Mouse (Mus musculus) intestine, postnatal 0 days (tissue): ENCODE data around the gene Add1. TPM values are rescaled to one million over a fixed set of nuclear protein-coding genes. Genes with fewer than 3 reads are reported as not detected.

ENCODE experiments used
- ATAC-seq: fragments of 200-750 bp; cut with Nextera tagmentation; 2 replicates; pipeline ENCODE4 v1.8.0; 2017; ENCODE audit warnings: mild to moderate bottlenecking, moderate TSS enrichment, moderate library complexity
- H3K27ac ChIP-seq: fragments of 300-500 bp; sonication (generic); 2 replicates; pipeline ENCODE4 v1.5.1; 2014; ENCODE audit warnings: mild to moderate bottlenecking, low read depth, low read length, moderate library complexity
- H3K27me3 ChIP-seq: fragments of 300-500 bp; sonication (generic); replicated peaks from 2 replicates; pipeline ENCODE4 v1.6.1; 2014; ENCODE audit warnings: low read length, mixed read lengths; ENCODE audit not compliant: control insufficient read depth, insufficient read depth
- H3K36me3 ChIP-seq: fragments of 300-500 bp; sonication (generic); 2 replicates; pipeline ENCODE4 v1.6.1; 2014; ENCODE audit warnings: mild to moderate bottlenecking, moderate library complexity; ENCODE audit not compliant: control insufficient read depth, insufficient read depth
- H3K4me1 ChIP-seq: fragments of 300-500 bp; sonication (generic); replicated peaks from 2 replicates; pipeline ENCODE4 v1.6.1; 2014; ENCODE audit warnings: antibody characterized with exemption, low read length, mixed read lengths; ENCODE audit not compliant: control insufficient read depth, insufficient read depth
- H3K4me2 ChIP-seq: fragments of 300-500 bp; sonication (generic); replicated peaks from 2 replicates; pipeline ENCODE4 v1.6.1; 2014; ENCODE audit warnings: low read depth, mild to moderate bottlenecking, moderate library complexity
- H3K4me3 ChIP-seq: fragments of 300-500 bp; sonication (generic); 2 replicates; pipeline ENCODE4 v1.5.1; 2014; ENCODE audit warnings: low read depth, low read length
- H3K9ac ChIP-seq: fragments of 300-500 bp; sonication (generic); 2 replicates; pipeline ENCODE4 v1.6.1; 2014; ENCODE audit warnings: mild to moderate bottlenecking, low read depth, low read length
- H3K9me3 ChIP-seq: fragments of 300-500 bp; sonication (generic); 2 replicates; pipeline ENCODE4 v1.6.1; 2016; ENCODE audit warnings: mixed run types; ENCODE audit not compliant: control insufficient read depth
- CTCF ChIP-seq: sonication (generic); IDR thresholded peaks from 2 replicates; pipeline ENCODE4 v1.5.1; 2016; ENCODE audit warnings: low read depth, mild to moderate bottlenecking, control low read depth, antibody characterized with exemption, moderate library complexity
- WGBS: fragments of 180-500 bp; shearing (Covaris S2); extraction: QIAGEN DNeasy Blood & Tissue Kit; methylation state at CpG from one replicate; pipeline ENCODE4 v1.1.7; 2014; 5-methylcytosine and 5-hydroxymethylcytosine counted together
- polyA plus RNA-seq: library from polyadenylated mRNA; unstranded; fragments of >200 nt; fragmentation: Nextera tagmentation; extraction: Ambion mirVana; gene quantifications from 2 replicates; pipeline ENCODE4 v1.2.1, GENCODE M21; 2015

Gene Add1
- polyA plus RNA-seq: 59.4 and 62.7 TPM in 2 replicates

DNA sequence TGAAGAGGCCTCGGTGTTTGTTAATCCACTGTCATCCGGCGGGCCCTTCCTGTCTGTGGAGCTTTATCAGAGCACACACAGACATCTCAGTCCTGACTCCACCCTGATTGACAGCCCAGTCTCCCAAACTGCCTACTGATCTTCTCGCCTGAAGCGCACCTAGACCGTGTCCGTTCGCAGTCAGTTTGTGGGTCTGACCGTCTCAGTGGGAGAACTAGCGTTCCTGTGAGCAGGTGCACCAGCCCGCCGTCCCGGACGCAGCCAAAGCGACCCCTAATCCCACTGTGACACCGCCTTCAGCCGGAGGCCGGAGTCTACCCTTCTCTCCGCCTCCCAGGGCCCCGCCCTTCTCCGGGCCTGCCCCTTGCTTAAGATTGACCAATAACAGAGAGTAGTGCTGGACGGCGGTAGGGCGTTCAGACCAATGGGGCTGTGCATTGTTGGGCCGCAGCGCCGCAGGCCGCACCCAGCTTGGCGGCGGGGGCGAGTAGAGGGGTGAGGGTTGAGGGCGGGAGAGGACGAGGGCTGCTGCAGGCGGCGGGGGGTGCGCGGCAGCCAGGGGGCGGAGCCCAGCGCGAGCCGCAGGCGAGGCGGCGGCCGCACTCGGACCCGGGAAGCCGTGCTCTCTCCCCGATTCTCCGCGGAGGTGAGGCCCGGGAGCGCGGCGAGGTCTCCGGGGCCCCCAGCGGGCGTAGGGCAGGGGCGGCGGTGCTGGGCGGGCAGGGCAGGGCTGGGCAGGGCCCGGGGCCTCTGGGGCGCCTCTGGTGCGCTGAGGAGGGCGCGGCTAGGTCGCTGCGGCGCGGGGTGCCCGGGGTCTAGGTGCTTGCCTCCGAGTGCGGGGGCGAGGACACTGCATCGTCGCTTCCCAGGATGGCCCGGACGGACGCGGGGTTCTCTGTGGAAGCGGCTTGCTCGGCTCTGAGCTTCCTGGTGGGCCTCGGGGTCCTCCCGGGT is at the start of gene Add1:
Gene Add1 (plus strand): TSS at position 397 of the 954 bp plus-strand sequence.
- peak within 1 kb of the TSS; percentile 96 for H3K27ac ChIP-seq
- under 1% methylated on average over 79 of the region's 84 CpGs for WGBS
- peak within 1 kb of the TSS; percentile 85 for H3K9ac ChIP-seq
- peak; percentile 99 for ATAC-seq
- H3K4me1 ChIP-seq: no peaks in the 10 kb centered on the region
- H3K36me3 ChIP-seq: no peaks in the 10 kb centered on the region
- no peaks in the 10 kb centered on the region for H3K9me3 ChIP-seq
- H3K4me3 ChIP-seq: peak within 1 kb of the TSS; percentile 83
- H3K4me2 ChIP-seq: peak within 1 kb of the TSS; percentile 73
- H3K27me3 ChIP-seq: no peaks in the 10 kb centered on the region
- peak; percentile 43 for TF ChIP-seq CTCF

DNA sequence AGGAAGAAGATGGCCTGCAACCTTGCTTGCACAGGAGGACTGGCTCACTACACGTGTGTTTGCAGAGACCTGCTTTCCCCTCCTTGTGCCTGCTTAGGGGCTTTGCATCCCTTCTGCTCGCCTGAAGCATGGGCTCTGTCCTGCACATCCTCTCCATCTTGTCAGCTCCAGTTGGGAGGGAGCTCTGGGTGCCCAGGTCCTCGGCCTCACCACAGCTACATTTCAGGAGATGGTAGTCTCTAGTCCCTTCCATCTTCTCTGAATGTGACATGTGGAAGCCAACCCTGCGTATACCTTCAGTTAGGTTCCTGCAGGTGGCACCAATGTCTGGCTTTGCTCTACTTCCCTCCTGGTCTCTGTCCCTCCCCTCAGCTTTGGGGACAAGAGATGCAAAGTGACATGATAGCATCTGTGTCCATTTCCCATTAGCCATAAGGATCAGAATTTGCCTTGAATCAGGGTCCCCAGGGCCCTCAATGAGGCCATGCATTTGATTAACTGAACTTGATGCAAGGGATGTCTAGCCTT is 49.4 kb upstream of the Add1 start:
- no peaks in the 10 kb centered on the region for H3K36me3 ChIP-seq
- H3K4me2 ChIP-seq: no peak overlapping the region
- H3K27me3 ChIP-seq: no peaks in the 10 kb centered on the region
- no peaks in the 10 kb centered on the region for H3K9me3 ChIP-seq
- no peak overlapping the region for H3K27ac ChIP-seq
- WGBS: 61% methylated on average over 4 of the region's 4 CpGs
- H3K9ac ChIP-seq: no peak overlapping the region
- peak; percentile 41 for TF ChIP-seq CTCF
- no peak overlapping the region for H3K4me3 ChIP-seq
- no peaks in the 10 kb centered on the region for H3K4me1 ChIP-seq
- no peak for ATAC-seq

DNA sequence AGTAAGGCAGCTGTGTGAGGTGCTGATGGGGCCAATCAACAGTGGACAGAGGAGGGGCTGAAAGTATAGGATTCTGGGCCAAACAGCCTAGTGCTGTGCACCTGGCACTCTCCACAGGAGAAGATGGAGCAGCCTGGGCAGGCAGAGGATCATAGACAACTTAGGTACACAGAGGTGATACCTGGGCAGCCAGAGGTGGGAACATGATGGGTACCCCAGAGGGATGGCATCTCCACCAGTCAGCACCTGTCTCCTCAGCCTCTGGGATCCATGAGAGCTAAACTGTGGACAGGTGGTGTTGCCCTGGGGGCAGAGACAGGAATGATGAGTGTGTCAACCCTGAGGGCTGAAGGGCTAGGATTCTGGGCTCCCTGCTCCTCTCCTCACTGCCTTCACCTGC is 49.0 kb upstream of the Add1 start:
- Histone ChIP-seq H3K27me3 (no peaks in the 10 kb centered on the region), H3K4me1 (no peaks in the 10 kb centered on the region), H3K27ac (no peak overlapping the region), H3K4me2 (no peak overlapping the region), H3K36me3 (no peaks in the 10 kb centered on the region), H3K4me3 (no peak overlapping the region), H3K9ac (no peak overlapping the region), H3K9me3 (no peaks in the 10 kb centered on the region)
- no peak for ATAC-seq
- TF ChIP-seq CTCF: no peak

DNA sequence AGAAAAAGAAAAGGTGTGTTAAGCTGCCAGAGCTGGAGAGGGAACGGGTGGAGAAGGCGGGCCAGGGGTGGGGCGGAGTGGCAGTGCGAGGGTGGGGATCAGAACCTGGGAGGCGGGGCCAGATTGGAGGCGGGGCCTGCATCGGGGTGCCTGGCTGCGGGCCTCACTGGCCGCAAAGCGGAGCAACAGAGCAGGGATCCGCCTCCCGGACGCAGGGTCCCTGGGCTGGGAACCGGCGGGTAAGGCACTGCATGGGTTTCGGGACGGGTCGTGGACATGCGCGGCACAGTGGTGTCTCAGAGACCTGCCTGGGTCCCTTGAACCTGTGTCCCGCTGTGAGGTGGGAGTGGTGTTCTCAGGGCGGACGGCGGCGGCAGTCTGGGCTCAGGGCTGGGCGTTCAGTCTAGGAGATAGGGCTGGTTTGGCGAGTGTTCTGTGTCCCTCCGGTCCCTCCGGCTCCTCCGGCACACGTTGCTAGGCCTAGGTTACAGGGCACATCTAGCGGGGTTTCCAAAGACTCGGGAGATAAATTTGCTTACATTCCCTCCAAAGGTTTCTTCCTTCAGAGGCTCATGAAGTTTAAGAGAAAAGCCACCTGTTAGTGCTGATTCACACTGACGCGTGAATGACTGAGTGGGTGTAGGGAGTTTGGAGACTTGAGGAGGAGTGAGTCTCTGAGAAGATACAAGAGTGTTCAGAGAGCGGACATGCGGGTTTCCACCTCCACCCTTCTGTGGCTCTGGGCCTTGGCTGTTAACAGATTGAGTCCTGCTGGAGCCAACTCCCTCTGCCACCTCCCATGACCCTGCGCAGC is 47.6 kb upstream of the Add1 start, which contains the start of gene Sh3bp2:
Gene Sh3bp2 (plus strand): TSS at position 176 of the 814 bp plus-strand sequence.
- H3K9ac ChIP-seq: peak within 1 kb of the TSS; percentile 62
- WGBS: 3% methylated on average over 38 of the region's 38 CpGs
- no peak within 1 kb of the TSS; the same call in 1 of the 2 replicates for H3K27ac ChIP-seq

DNA sequence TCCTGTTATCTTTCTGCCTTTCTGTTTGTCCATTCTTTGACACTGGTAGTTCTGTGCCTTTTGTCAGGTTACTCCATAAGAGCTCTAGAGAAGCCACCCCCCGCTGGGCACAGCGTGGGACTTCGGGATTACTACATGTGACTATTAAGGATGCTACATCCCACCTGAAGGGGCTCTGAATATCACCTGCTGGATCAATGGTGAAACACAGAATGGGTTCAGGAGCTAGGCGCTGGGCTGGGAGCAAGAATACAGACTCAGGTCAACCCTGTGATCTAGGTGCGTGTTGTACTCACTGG is 47.0 kb upstream of the Add1 start:
- H3K36me3 ChIP-seq: no peaks in the 10 kb centered on the region
- no peaks in the 10 kb centered on the region for H3K9me3 ChIP-seq
- no peak overlapping the region for H3K9ac ChIP-seq
- H3K27ac ChIP-seq: no peak overlapping the region
- H3K4me2 ChIP-seq: peak overlapping the region; percentile 90
- H3K27me3 ChIP-seq: no peaks in the 10 kb centered on the region
- H3K4me1 ChIP-seq: peaks cover 7% of the 10 kb centered on the region
- no peak for TF ChIP-seq CTCF
- peak overlapping the region; percentile 54; the same call in 1 of the 2 replicates for H3K4me3 ChIP-seq
- WGBS: 71% methylated on average over 5 of the region's 5 CpGs
- ATAC-seq: no peak

More for the DNA sequence above, 47.6 kb upstream of the Add1 start, which contains the start of gene Sh3bp2:
- H3K4me2 ChIP-seq: peak within 1 kb of the TSS; percentile 90
- peak; percentile 45; the same call in 1 of the 2 replicates for TF ChIP-seq CTCF
- no peaks in the 10 kb centered on the region for H3K27me3 ChIP-seq
- peaks cover 3% of the 10 kb centered on the region for H3K4me1 ChIP-seq
- no peaks in the 10 kb centered on the region for H3K9me3 ChIP-seq
- peak; percentile 86 for ATAC-seq
- H3K4me3 ChIP-seq: peak within 1 kb of the TSS; percentile 54
- H3K36me3 ChIP-seq: no peaks in the 10 kb centered on the region

DNA sequence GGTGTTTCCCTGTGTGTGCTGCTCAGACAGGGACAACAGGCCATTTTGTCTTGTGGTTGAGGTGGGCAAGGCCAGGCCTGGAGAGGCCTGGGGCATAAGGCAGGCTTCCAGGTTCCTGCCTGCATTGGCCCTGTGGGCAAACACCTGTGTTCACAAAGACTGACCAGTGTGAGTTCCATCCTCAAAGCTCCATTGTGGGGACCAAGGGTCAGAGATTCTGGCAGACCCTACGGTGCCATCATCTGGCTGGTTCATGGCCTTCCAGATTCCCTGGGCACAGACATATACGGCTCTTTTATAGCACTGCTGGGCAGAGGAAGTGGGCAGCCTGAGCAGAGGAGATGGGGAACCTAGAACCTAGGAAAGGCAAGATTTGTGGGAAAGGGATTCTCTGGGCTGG is 46.1 kb upstream of the Add1 start:
- no peaks in the 10 kb centered on the region for H3K27me3 ChIP-seq
- H3K27ac ChIP-seq: no peak overlapping the region
- no peak overlapping the region for H3K9ac ChIP-seq
- no peaks in the 10 kb centered on the region for H3K9me3 ChIP-seq
- H3K4me2 ChIP-seq: no peak overlapping the region
- no peaks in the 10 kb centered on the region for H3K36me3 ChIP-seq
- no peak for ATAC-seq
- no peak for TF ChIP-seq CTCF
- 88% methylated on average over 2 of the region's 2 CpGs for WGBS
- no peak overlapping the region for H3K4me3 ChIP-seq
- peaks cover 7% of the 10 kb centered on the region for H3K4me1 ChIP-seq
